Mouse (Mus musculus): Measurements from ENCODE around the gene Tmub1. TPM values are rescaled to one million over a fixed set of nuclear protein-coding genes. Genes with fewer than 3 reads are reported as not detected.

Tmub1 gene
- total RNA-seq (2015) = 11.3 and 13.4 TPM in 2 replicates
- 11.7 and 20.9 TPM in 2 replicates for total RNA-seq (2017)

DNA sequence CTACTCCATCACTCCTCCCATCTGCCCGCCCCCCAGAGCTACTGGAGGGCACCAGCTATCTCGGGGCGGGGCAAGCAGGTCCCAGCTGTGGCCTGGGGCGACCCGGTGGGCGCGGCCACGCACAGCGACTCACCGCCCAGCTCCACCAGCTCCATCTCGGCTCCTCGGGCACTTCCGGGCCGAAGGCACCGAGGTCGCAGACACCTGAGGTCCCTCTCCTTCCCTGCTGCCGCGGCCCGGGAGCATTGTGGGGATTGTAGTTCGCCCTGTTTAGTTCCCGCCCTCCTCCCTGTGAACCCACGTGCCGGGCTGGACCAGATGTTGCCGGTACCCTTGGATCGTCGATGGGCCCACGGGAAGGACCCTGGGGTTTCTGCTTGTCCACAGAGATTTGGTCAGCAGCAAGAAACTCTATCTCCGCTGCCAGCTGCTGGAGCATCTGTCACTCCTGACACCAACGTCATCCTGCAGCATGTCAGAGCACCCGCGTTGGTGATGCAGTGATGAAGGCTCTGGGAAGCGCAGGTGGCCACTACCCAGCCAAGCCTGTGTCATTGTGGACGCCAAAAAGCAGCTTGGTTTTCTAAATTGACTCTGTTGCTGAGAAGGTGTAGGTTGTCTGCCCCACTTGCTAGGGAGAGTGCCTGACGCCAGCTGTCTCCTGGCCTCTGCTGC, at the start of gene Tmub1:
TSS of gene Tmub1 (minus strand) at position 231 of the 675 bp plus-strand sequence.
- peak; percentile 66 for ATAC-seq (ENCODE audit: poor library complexity, severe bottlenecking)

- ATAC-seq (ENCODE audit: poor library complexity, severe bottlenecking) = no peak
These were observed 49.1 kb upstream of the Tmub1 start for GRCm38 (mm10) chr5:24496756-24497155.

- ATAC-seq (ENCODE audit: poor library complexity, severe bottlenecking) = no peak
These were observed 47.4 kb upstream of the Tmub1 start for GRCm38 (mm10) chr5:24495019-24495418.

DNA sequence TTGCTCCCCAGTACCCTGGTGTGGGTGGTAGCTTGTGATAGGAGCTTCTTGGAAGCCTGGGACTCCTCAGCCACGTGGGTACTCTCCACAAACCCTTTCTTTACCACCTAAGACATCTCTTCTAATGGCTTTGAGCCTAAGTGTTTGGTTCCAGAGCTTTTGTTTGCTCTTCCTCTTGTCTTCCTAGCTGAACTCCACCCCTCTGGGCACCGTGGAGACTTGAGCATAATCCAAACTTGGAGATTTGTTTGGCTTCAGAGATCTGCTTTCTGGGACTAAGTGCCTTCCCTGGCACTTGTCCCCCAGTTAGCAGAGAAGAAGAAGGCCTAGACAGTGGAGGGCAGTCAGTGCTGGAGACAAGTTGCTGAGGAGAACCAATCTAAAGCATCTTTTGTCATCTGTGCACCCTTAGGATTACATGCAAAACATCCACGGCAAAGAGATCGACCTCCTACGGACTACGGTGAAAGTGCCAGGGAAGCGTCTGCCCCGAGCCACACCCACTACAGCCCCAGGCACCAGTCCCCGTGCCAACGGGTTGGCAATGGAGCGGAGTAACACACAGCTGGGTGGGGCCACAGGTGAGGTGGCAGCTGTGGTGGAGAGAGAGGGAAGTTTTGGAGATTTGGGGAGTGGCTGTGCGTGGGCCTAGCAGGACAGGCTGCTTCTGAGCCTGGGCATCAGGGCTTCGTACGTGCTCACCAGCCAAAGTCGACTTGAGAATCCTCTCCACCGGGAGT, 45.1 kb upstream of the Tmub1 start:
- no peak for ATAC-seq (ENCODE audit: poor library complexity, severe bottlenecking)

DNA sequence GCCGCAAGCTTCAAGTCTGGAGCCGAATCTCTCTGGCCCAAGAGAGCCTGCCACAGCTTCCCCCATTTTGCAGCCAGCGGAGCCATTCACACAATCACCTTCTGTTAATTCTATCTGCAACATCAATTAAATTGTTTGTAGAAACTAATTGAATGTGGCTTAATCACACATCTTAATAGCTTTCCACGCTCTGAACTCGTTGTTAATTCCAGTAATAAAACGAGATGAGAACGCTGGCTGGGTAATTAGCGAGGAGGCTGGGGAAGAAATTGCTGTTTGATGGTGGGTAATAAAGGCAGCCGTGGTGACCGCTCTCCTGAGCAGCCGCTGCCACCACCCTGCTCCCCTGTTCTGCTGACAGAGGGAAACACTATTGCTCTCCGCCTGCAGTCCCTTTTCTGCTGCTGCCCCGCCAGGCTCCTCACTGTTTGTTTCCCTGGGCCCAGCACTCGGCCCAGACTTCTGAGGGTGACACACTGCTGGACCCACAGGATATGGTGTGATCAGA, 42.8 kb upstream of the Tmub1 start:
- no peak for ATAC-seq (ENCODE audit: poor library complexity, severe bottlenecking)

DNA sequence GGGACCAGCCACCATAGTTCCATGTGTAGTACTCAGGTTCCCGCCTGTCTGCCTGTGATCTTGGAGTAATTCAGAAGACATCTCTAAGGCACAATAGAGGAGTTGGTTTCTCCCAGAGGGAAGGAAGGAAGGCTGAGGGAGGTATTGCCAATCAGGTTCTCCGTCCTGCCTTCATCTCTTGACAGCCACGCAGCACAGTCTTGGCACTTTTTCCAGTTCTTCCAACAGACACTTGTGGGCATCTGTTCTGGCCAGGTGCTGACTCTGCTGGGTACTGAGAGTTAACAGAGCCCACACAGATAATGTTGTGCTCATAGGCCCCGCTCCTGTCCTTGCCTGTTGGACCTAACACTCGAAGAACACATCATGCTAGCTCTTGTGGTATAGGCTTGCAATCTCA, 39.1 kb upstream of the Tmub1 start:
- no peak for ATAC-seq (ENCODE audit: poor library complexity, severe bottlenecking)

DNA sequence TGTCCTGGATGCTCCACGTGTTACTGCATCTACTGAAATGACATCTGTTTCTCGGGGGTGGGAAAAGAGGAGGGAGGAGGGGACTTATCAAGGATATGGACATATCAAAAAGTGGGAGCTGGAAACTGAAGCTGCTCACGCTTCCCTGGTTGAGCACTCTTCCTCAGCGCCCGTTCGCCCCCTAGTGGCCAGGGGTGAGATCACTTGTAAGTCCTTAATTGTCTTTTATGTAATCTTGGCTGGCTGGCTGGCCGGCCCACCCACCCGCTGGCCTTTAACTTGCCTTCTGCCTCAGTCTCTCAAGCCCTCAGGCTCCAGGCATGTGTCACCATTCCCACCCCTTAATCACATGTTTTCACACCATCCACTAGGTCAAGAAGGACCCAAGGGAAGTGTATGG, 38.4 kb upstream of the Tmub1 start:
- ATAC-seq (ENCODE audit: poor library complexity, severe bottlenecking) = peak; percentile 79

- no peak for ATAC-seq (ENCODE audit: poor library complexity, severe bottlenecking)
These were observed 37.3 kb upstream of the Tmub1 start for GRCm38 (mm10) chr5:24484963-24485362.

DNA sequence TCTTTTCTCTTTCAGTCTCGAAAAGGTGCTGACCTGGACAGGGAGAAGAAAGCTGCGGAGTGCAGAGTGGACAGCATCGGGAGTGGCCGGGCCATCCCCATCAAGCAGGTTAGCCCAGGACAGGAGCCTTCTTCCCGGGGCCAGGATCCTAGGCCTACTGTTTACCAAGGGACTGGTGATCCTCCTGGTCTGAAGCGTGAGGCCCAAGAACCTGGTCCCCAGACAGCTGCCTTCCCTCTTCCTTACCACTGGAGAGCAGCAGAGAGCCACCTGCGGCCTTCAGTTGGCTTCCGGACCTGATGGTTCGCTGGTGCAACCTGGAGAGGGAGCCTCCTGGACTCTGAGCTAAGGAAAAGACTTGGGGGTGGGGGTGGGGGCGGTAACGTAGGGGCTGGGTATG, 35.7 kb upstream of the Tmub1 start:
- peak; percentile 67 for ATAC-seq (ENCODE audit: poor library complexity, severe bottlenecking)

GRCm38 (mm10) chr5:24482247-24483079, 34.8 kb upstream of the Tmub1 start:
- ATAC-seq (ENCODE audit: poor library complexity, severe bottlenecking) = no peak

GRCm38 (mm10) chr5:24481647-24482046, 34.0 kb upstream of the Tmub1 start:
- ATAC-seq (ENCODE audit: poor library complexity, severe bottlenecking) = no peak

DNA sequence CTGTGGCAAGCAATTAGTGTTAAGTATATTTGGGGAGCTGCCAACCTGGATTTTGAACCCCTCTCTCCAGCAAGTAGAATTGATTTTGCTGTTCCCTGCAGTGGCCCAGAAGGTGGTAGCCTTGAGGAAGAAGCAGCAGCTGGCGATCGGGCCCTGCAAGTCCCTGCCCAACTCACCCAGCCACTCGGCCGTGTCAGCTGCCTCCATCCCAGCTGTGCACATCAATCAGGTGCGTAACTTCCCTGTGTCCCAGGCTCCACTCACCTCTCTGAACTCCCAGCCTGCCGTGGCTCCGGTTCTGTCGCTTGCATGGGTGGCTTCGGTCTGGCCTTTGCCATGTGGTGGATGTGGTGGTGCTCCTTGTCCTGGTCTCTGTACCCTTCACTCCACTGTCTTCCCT, 30.3 kb upstream of the Tmub1 start:
- no peak for ATAC-seq (ENCODE audit: poor library complexity, severe bottlenecking)

- ATAC-seq (ENCODE audit: poor library complexity, severe bottlenecking) = no peak
These were observed 28.0 kb upstream of the Tmub1 start for GRCm38 (mm10) chr5:24475476-24476241.

DNA sequence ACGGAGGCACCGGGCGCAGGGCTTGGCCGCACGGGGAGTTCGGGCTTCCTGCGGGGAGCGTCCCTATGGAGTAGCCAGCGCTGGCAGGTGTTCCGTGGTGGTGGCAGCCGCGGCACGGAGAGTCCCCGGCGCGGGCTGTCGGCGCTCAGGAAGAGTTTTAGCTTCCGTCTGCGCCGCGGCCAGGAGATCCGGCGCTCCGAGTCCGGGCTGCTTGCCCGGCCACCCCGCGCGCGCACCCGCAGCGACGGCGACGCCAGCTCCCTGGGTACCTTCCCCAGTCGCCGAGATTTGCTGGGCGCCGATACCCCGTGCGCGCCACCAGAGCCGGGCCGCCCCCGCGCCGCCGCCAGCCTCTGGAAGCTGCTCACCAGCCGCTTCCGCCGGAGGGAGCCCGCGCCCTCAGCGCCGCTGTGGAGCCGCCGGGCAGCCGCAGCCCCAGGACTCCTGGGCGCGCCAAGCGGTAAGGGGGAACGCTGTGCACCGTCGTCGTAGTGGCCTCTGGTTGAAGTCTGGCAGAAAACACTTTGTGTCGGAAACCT, 27.1 kb upstream of the Tmub1 start:
- ATAC-seq (ENCODE audit: poor library complexity, severe bottlenecking) = no peak

GRCm38 (mm10) chr5:24474025-24474722, 26.5 kb upstream of the Tmub1 start:
- no peak for ATAC-seq (ENCODE audit: poor library complexity, severe bottlenecking)

GRCm38 (mm10) chr5:24472884-24473619, 25.4 kb upstream of the Tmub1 start:
- no peak for ATAC-seq (ENCODE audit: poor library complexity, severe bottlenecking)

DNA sequence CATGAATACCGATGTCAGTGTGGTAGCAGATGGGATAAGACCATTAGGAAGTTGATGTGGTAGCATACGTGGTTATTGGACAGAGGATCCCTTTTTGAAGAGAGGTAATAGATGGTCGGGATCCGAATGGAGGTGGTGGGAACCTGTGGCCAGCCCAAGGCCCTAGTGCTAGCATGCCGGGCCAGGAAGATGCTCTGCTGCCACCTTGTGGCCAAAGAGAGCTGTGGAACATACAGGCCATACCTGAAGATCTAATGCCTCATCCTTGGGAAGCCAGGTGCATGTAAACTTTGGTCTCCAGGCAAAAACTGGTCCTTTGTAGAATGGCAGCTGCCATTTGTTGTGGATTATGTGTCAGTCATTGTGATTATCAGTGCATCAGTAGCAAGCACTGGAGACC, 22.9 kb upstream of the Tmub1 start:
- ATAC-seq (ENCODE audit: poor library complexity, severe bottlenecking) = peak; percentile 92

DNA sequence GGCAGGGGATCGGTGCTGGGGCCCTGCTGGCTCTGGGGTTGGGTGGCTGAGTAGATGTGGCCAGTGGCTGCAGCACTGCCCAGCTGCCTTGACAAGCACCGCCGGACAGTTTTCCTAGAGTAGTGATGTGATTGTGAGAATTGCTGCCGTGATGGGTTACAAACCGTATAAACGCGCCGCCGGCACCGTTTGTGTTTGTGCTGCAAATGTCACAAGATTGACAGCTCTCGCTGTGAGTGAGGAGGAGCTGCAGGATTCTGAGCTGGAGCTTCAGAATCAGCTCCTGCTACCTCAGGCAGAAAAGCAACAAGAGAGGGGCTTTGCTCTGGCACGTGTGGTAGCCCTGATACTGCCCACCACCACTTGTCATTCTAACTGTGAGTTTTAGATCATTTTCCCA, 19.1 kb upstream of the Tmub1 start:
- ATAC-seq (ENCODE audit: poor library complexity, severe bottlenecking) = no peak

DNA sequence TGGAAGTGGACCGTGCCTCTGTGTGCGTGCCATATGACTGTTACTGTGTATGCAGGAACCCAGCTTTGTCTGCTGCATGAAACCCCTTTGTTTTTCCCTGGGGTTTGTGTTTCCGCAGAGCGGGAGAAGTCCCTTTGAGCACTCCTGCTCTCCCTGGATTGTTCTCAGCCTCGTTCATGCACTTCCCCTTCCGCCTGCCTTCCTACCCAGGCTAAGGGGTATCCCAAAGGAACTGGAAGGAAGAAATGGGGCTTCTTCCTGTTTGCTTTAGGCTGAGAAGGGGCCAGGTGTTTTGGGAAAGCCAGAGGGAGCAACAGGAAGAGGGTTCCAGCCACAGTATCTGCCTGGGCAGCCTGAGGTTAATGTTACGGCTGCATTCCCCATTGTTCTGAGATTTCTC, 8.0 kb upstream of the Tmub1 start:
- ATAC-seq (ENCODE audit: poor library complexity, severe bottlenecking) = no peak
